Mouse (Mus musculus) lung, adult 18-20 months (tissue): Measurements from ENCODE around the gene Mgst2.
A peak's percentile ranks its signal among the peaks of the same experiment; 100 is the strongest.

ENCODE experiments used
- DNase-seq, 2 experiments: peaks; one replicate each; pipeline ENCODE4 v3.0.0; 2022; ENCODE audit warnings: mixed read lengths in 2 of 2

Mgst2 gene

GRCm38 (mm10) chr3:51660060-51660459 is at the start of gene Mgst2:
Gene Mgst2 (plus strand): TSS chr3:51660360.
- no peak for DNase-seq

- peak; percentile 80 to 88 for DNase-seq
These were observed 48.2 kb upstream of the Mgst2 start for GRCm38 (mm10) chr3:51611972-51612371.

GRCm38 (mm10) chr3:51612398-51613356 is 47.5 kb upstream of the Mgst2 start:
- DNase-seq: no peak

GRCm38 (mm10) chr3:51614278-51614677 is 45.9 kb upstream of the Mgst2 start:
- no peak for DNase-seq

DNA sequence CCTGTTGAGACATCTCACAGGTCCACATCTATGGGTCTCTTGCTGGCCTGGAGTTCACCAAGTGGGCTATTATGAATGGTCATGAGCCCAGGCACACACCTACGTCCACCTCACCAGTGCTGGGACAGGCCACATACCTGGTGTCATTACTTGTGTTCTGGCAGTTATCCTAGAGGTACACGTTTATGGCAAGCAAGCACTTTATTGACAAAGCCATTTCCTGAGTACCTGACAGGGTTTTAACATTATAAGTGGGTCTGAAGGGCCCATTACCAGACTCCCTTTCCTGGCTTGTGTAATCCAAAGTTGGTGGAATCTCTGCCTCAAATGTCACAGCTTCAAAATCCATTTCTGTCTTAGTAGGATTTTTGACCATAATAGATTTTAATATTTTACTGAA is 36.2 kb upstream of the Mgst2 start:
- DNase-seq: peak; percentile 30 to 63

DNA sequence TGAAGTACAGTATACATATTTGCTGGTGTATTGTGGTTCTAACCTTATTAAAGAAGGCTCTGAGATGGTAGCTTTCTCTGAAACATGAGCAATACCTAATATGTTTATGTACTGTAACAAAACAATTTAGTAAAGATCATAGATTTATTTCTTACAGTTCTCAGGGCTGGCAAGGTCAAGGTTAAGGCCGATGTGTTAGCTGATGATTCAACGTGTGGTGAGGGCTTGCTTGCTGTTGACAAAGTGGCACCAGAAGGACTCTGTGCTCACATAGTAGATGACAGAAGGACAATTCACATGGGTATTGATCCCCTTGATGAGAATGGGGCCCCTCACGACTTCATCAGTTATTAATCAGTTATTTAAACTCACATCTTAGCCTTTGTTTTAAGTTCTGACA is 32.4 kb upstream of the Mgst2 start:
- no peak for DNase-seq

- no peak for DNase-seq
These were observed 31.2 kb upstream of the Mgst2 start for GRCm38 (mm10) chr3:51628977-51629376.

- DNase-seq: peak in 1 of 2 experiments; percentile 26
These were observed 29.4 kb upstream of the Mgst2 start for GRCm38 (mm10) chr3:51630746-51631145.

GRCm38 (mm10) chr3:51631971-51632370 is 28.2 kb upstream of the Mgst2 start:
- DNase-seq: no peak

- peak; percentile 47 to 71 for DNase-seq
These were observed 25.7 kb upstream of the Mgst2 start for GRCm38 (mm10) chr3:51634451-51634850.

GRCm38 (mm10) chr3:51635960-51636359 is 24.2 kb upstream of the Mgst2 start:
- no peak for DNase-seq

- DNase-seq: peak; percentile 41 to 47
These were observed 23.5 kb upstream of the Mgst2 start for GRCm38 (mm10) chr3:51636700-51637099.

DNA sequence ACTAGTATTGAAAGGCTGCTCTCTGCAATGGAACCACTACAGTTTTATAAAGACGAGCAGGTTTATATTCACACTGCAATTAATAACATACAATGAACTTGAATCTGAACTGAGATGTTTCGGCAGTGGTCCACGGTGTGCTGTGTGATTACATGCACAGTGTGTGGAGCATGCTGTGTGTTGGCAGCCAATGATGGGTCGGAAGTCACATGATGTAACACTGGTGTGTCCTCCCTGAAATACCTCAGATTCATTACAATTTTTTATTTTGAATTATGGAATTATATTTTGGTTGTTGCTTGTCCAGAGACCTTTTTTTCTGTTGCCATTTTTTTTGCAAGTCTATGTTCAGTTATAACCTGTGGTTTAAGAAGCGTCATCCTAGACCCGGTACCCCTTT is 22.8 kb upstream of the Mgst2 start:
- no peak for DNase-seq

GRCm38 (mm10) chr3:51638260-51638659 is 21.9 kb upstream of the Mgst2 start:
- no peak for DNase-seq

- DNase-seq: no peak
These were observed 14.7 kb upstream of the Mgst2 start for GRCm38 (mm10) chr3:51645484-51645883.

GRCm38 (mm10) chr3:51646301-51646700 is 13.9 kb upstream of the Mgst2 start:
- no peak for DNase-seq

- no peak for DNase-seq
These were observed 12.8 kb upstream of the Mgst2 start for GRCm38 (mm10) chr3:51647356-51647755.

GRCm38 (mm10) chr3:51648037-51648664 is 12.0 kb upstream of the Mgst2 start:
- peak; percentile 78 to 84 for DNase-seq

DNA sequence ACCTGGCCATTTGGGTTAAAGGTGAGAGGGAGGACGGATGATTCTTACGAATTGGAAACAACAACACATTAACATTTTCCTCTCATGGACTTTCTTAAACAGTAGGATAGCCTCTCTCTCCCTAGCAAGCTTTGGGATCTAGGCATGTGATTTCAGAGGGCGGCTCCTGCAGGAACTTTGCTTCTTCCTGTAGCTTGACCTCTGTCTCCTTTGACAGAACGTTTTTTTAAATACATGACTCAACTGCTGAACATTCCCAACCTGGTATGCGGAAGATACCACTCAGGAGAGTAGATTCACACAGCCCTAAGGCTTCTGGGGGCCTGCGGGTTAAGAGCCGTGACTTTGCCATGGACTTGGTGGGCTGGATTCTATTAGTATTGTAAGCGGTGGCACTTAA is 10.7 kb upstream of the Mgst2 start:
- peak in 1 of 2 experiments; percentile 21 for DNase-seq

- no peak for DNase-seq
These were observed 10.2 kb upstream of the Mgst2 start for GRCm38 (mm10) chr3:51649986-51650385.

GRCm38 (mm10) chr3:51651149-51651548 is 9.0 kb upstream of the Mgst2 start:
- DNase-seq: no peak

DNA sequence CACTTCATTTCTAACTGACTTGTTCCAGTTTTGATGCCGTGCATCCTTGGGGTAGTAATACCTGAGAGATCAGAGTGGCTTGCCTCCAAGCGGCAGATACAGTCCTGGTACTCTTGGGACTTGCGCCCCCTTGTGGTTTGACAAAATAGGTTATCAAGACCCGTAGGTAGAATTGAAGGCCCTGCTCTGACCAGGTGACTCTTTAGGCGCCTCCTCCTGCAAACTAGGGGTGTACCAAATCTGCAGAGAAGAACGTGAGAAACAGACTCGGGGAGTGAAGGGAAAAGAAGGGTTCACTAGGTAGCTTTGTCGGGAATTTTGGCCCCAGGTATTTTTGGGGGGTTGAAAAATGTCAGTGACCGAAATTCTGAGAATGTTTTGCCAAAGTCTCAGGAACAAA is 7.9 kb upstream of the Mgst2 start:
- peak; percentile 79 to 88 for DNase-seq

GRCm38 (mm10) chr3:51652701-51653100 is 7.5 kb upstream of the Mgst2 start:
- peak; percentile 39 to 50 for DNase-seq
